Mouse (Mus musculus): ENCODE data around the gene Sspo. TPM values are rescaled to one million over a fixed set of nuclear protein-coding genes. Genes with fewer than 3 reads are reported as not detected.

Gene Sspo
- polyA plus RNA-seq (2016; fragmentation: Nextera tagmentation; extraction: Ambion mirVana): 0.42 and 0.57 TPM in 2 replicates

DNA sequence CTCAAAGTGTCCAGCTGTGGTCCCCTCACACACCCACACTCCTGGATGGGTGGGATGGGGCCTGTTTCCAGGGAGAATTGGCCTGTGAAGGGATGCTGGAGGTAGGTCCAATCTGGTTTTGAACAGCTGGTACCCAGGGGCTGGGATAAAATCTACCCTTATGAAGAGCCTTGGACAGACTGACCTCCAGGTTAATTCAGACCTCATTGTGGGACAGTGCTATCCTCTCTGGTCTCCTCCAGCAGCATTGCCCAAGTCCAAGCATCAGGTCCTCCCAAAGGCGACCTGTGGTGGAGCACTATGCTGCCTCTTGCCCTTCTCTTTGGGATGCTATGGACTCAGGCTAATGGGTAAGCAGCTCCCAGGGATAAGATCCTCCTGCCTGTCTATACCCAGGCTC, at the start of gene Sspo:
Gene Sspo, plus strand, starts transcription at position 301 of the 400 bp plus-strand sequence.
- Histone ChIP-seq H3K4me3 (no peak within 1 kb of the TSS), H3K9me3 (no peaks in the 10 kb centered on the region), H3K27me3 (no peaks in the 10 kb centered on the region), H3K4me1 (peaks cover 14% of the 10 kb centered on the region), H3K36me3 (no peaks in the 10 kb centered on the region), H3K4me2 (replicated peaks) (no peak within 1 kb of the TSS), H3K9ac (no peak within 1 kb of the TSS), H3K27ac (no peak within 1 kb of the TSS)
- no peak for ATAC-seq (ENCODE audit: insufficient number of reproducible peaks, insufficient read depth, low FRiP score, low TSS enrichment)
- WGBS: 58% methylated on average over 1 of the region's 1 CpGs

DNA sequence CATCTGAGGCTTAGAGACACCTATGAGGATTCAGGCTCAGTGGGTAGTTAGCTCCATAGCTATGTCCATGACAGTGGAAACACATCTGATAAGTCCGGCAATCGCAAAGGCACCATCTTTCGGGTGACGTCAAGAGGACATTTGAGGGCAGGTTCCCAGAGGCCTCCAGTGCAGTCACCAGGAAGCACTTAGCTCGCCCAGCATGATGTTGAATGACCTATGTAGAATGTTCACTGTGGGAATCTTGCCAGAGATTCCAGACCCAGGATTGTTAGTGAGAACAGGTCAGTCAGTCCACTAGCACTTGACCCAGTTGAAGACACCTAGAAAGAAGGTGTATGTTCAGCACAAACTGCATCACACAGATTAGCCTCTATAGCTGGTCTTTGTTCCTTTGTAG, 48.1 kb upstream of the Sspo start:
- Histone ChIP-seq H3K4me3 (no peak overlapping the region), H3K9ac (no peak overlapping the region), H3K4me1 (peaks cover 16% of the 10 kb centered on the region), H3K9me3 (no peaks in the 10 kb centered on the region), H3K27me3 (no peaks in the 10 kb centered on the region), H3K4me2 (replicated peaks) (no peak overlapping the region), H3K27ac (no peak overlapping the region), H3K36me3 (peaks cover 17% of the 10 kb centered on the region)
- WGBS: 91% methylated on average over 5 of the region's 5 CpGs
- no peak for ATAC-seq (ENCODE audit: insufficient number of reproducible peaks, insufficient read depth, low FRiP score, low TSS enrichment)

DNA sequence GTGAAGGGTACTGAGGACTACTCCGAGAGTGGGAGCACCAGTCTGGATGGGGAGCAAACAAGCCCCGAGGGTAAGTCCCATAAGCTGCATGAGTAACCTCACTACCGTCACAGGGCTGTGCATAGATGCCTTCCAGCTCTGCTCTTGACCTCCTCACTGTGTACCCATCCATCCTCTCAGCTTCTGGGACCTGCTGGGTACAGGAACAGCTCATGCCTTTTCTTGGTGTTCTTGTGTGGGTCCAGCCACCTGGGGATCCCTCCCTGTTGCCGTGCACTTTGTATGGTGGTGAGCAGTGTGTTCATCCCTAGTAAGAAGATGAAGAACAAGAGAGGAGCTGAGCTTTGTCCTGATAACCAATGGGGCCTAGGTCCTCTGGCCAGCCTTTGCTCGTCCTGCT, 44.0 kb upstream of the Sspo start:
- no peak for ATAC-seq (ENCODE audit: insufficient number of reproducible peaks, insufficient read depth, low FRiP score, low TSS enrichment)
- Histone ChIP-seq H3K4me2 (replicated peaks) (no peak overlapping the region), H3K9ac (no peak overlapping the region), H3K9me3 (no peaks in the 10 kb centered on the region), H3K27ac (no peak overlapping the region), H3K4me3 (no peak overlapping the region), H3K4me1 (no peaks in the 10 kb centered on the region), H3K27me3 (no peaks in the 10 kb centered on the region), H3K36me3 (peaks cover 58% of the 10 kb centered on the region)
- 90% methylated on average over 5 of the region's 5 CpGs for WGBS

DNA sequence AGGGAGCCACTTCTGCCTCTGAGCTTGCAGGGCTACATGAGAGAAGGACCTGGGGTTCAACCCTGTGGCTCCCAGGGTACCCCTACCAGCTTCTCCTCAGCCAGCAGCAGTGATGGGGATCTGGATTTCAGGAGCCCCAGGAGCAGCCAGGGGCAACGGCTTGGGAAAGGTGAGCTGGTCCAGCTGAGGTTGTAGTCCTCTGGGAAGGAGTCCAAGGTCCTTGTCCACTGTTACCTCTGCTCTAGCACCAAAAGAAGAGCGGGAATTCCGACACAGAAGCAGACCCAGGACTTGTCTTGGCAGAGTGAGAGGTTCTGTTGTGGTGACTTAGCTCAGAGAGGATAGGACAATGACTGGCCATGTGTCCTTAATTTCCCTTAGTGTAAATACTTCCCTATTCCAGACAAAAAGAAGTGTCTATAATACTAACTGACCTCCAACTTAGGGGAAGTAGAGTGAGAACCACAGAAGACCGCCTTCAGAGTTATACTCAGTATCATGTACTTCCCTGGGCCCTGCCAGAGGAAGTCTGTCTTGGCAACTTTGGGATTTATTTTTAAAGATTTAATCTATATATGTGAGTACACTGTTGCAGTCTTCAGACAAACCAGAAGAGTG, 38.2 kb upstream of the Sspo start:
- ATAC-seq (ENCODE audit: insufficient number of reproducible peaks, insufficient read depth, low FRiP score, low TSS enrichment): no peak
- Histone ChIP-seq H3K4me2 (replicated peaks) (no peak overlapping the region), H3K27ac (no peak overlapping the region), H3K36me3 (peaks cover 100% of the 10 kb centered on the region), H3K9me3 (no peaks in the 10 kb centered on the region), H3K4me1 (no peaks in the 10 kb centered on the region), H3K27me3 (no peaks in the 10 kb centered on the region), H3K9ac (no peak overlapping the region), H3K4me3 (no peak overlapping the region)
- WGBS: 95% methylated on average over 4 of the region's 4 CpGs

DNA sequence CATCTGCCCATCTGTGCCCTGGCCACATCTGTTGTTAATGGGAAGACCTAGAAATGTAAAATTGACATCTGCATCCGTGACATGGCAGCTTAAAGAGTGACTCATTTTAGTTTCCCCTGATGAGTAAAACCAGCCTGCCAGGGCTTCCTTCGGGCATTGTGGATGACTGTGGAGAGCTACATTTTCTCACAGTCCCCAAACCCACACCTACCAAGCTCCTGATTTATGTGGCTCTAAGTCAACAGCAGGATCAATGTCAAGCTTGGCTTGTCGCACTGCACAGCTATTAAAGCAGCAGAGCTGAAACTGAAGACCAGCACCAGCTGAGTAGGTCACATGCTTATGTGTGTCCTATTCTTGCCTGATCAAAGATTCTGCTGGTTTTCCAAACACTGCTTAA, 37.5 kb upstream of the Sspo start:
- Histone ChIP-seq H3K27me3 (no peaks in the 10 kb centered on the region), H3K4me3 (no peak overlapping the region), H3K9me3 (no peaks in the 10 kb centered on the region), H3K36me3 (peaks cover 100% of the 10 kb centered on the region), H3K27ac (no peak overlapping the region), H3K9ac (no peak overlapping the region), H3K4me1 (no peaks in the 10 kb centered on the region), H3K4me2 (replicated peaks) (no peak overlapping the region)
- no peak for ATAC-seq (ENCODE audit: insufficient number of reproducible peaks, insufficient read depth, low FRiP score, low TSS enrichment)
- 80% methylated on average over 3 of the region's 3 CpGs for WGBS

DNA sequence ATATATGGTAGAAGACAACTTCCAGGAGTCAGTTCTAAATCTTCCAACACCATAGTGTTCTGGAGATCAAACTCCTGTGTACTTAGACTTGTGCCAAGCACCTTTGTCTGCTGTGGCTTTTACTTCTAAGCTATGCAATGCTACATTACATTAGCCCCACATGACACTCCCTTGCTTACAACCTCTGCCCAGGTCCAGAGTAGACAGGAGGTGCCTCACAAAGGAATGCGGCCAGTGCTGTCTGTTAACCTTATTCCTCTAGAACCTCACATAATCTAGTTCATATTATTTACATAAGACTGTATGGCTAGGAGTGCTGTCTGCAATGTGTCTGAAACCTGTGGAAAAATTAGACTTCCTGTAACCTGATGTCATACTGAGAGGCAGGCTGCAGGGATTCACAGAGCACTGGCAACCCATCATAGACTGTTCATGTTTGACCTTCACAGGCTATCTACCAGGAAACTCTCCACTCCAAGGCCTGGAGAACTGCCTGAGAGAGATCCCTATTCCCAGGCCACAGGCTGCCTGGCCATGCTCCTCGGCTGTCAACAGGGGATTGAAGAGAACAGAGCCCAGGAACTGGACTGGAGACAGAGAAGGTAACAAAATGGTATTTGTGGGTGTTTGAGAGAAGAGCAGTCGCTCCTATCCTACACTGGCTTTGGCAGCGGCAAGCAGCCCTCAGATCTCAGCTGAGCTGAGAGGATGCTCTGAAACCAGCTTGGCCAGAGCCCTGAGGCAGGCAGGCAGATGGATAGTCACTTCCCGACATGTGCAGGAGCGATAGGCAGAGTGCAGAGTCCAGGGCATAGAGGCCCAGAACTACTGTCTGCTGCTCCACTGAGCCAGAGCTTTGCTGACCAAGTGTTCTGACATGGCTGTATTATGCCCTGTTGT, 36.6 kb upstream of the Sspo start:
- Histone ChIP-seq H3K4me2 (replicated peaks) (no peak overlapping the region), H3K9me3 (no peaks in the 10 kb centered on the region), H3K4me1 (no peaks in the 10 kb centered on the region), H3K27me3 (no peaks in the 10 kb centered on the region), H3K9ac (no peak overlapping the region), H3K36me3 (peaks cover 100% of the 10 kb centered on the region), H3K27ac (no peak overlapping the region), H3K4me3 (no peak overlapping the region)
- no peak for ATAC-seq (ENCODE audit: insufficient number of reproducible peaks, insufficient read depth, low FRiP score, low TSS enrichment)
- WGBS: 86% methylated on average over 6 of the region's 6 CpGs

DNA sequence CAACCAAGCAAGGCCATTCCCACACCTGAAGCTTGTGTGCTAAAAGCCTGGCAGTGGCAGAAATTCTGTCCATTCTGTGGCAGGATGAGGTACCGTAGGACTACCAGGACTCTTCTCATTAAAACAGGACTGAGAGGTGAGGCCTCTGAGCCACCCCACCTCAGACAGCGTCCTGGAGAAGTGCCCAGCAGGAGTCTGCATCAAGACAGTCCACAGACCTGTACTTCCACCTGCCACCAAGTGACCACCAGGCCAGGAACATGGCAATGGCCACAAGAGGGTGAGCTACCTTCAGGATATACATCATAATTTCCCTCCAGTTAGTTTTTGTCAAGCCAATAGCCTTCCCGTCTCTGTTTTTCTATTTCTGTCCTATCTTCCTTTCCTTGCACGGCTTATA, 35.9 kb upstream of the Sspo start:
- Histone ChIP-seq H3K9ac (no peak overlapping the region), H3K27ac (no peak overlapping the region), H3K4me2 (replicated peaks) (no peak overlapping the region), H3K27me3 (no peaks in the 10 kb centered on the region), H3K4me3 (no peak overlapping the region), H3K9me3 (no peaks in the 10 kb centered on the region), H3K4me1 (no peaks in the 10 kb centered on the region), H3K36me3 (peaks cover 100% of the 10 kb centered on the region)
- ATAC-seq (ENCODE audit: insufficient number of reproducible peaks, insufficient read depth, low FRiP score, low TSS enrichment): no peak
- WGBS: 85% methylated on average over 4 of the region's 4 CpGs

DNA sequence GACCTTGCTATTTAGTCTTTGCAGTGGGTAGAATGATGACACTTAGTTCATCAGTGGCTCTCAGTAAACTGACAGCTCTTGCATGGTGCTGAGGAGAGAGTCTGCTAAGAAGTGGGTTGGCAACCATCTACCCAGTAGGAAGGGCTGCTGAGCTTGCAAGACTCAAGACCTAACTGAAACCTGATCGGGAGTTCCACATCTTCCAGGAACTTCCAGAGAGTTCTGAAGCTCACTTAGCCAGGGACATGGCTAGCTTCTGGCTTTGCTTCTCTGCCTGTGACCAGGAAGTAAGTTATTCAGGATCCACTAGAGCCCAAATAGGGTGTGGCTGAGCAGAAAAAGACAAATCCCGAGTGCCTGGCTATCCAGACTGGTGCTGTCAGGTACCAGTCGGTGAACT, 35.4 kb upstream of the Sspo start:
- Histone ChIP-seq H3K27ac (no peak overlapping the region), H3K9me3 (no peaks in the 10 kb centered on the region), H3K27me3 (no peaks in the 10 kb centered on the region), H3K9ac (no peak overlapping the region), H3K4me1 (no peaks in the 10 kb centered on the region), H3K36me3 (peaks cover 98% of the 10 kb centered on the region), H3K4me2 (replicated peaks) (no peak overlapping the region), H3K4me3 (no peak overlapping the region)
- WGBS: 86% methylated on average over 3 of the region's 3 CpGs
- ATAC-seq (ENCODE audit: insufficient number of reproducible peaks, insufficient read depth, low FRiP score, low TSS enrichment): no peak

DNA sequence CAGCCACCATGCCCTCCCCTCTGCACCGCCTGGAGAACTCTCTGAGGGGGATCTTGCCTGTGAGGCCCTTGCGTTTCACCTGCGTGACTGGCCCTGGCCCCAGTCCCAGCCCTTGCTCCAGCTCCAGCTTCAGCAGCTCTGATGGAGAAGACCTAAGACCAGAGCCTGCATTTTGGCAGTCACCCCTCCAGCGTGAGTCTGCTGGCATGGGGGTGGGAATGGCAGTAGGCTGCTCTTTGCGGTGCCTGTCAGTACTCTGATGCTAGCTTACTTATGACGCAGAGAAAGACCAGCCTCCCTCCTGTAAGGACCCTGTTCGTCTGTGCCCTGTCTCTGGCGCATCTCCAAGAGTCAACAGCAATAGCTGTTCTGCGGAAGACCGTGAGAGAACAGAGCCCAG, 34.9 kb upstream of the Sspo start:
- H3K9me3 ChIP-seq: no peaks in the 10 kb centered on the region
- H3K27me3 ChIP-seq: no peaks in the 10 kb centered on the region
- H3K36me3 ChIP-seq: peaks cover 98% of the 10 kb centered on the region
- no peak overlapping the region for H3K9ac ChIP-seq
- H3K4me3 ChIP-seq: no peak overlapping the region
- no peak overlapping the region for H3K4me2 ChIP-seq (replicated peaks)
- 85% methylated on average over 10 of the region's 10 CpGs for WGBS
- no peaks in the 10 kb centered on the region for H3K4me1 ChIP-seq
- no peak overlapping the region for H3K27ac ChIP-seq
- ATAC-seq (ENCODE audit: insufficient number of reproducible peaks, insufficient read depth, low FRiP score, low TSS enrichment): no peak

DNA sequence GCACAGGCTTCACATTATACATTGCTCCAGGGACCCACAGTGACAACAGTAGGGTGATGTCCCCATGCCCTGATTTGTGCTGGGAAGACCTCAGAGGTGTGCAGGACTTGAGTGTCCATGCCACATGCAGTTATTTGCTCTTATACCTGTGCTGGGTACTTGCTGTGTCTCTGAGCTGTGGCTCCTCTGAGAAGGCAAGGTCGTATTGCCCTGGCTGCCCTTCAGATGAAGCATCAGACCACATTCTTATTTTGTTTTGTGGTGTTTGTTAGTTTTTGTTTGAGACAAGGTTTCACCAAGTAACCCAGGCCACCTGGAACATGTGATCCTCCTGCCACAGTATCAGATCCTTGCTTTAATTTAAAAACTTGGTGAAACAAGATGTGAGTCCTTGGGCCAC, 33.1 kb upstream of the Sspo start:
- ATAC-seq (ENCODE audit: insufficient number of reproducible peaks, insufficient read depth, low FRiP score, low TSS enrichment): no peak

DNA sequence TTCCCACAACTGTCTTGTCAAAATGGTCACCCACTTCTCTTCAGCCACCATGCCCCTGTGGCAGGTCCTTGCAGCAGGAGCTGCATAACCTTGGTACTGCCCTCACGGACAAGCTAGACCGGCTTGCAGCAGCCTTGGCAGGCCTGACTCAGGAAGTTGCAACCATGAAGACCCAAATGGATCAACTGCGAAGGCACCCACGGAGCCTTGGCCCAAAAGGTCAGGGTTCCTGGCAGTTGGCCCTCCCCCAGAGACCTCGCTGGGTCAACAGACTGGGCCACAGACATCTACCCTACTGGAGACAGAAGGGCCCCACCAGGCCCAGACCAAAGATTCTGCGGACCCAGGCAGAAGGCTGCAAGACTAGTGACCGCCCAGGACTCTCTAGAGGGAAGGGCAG, 32.4 kb upstream of the Sspo start:
- Histone ChIP-seq H3K4me1 (peaks cover 3% of the 10 kb centered on the region; the same call in 1 of the 2 replicates), H3K36me3 (peaks cover 80% of the 10 kb centered on the region), H3K27ac (no peak overlapping the region), H3K4me3 (no peak overlapping the region), H3K27me3 (no peaks in the 10 kb centered on the region), H3K4me2 (replicated peaks) (no peak overlapping the region), H3K9me3 (no peaks in the 10 kb centered on the region), H3K9ac (no peak overlapping the region)
- no peak for ATAC-seq (ENCODE audit: insufficient number of reproducible peaks, insufficient read depth, low FRiP score, low TSS enrichment)
- 93% methylated on average over 7 of the region's 7 CpGs for WGBS

More for the DNA sequence above, 33.1 kb upstream of the Sspo start:
- no peak overlapping the region for H3K4me2 ChIP-seq (replicated peaks)
- H3K4me3 ChIP-seq: no peak overlapping the region
- no peaks in the 10 kb centered on the region for H3K27me3 ChIP-seq
- H3K4me1 ChIP-seq: no peaks in the 10 kb centered on the region
- 89% methylated on average over 1 of the region's 1 CpGs for WGBS
- H3K27ac ChIP-seq: no peak overlapping the region
- no peak overlapping the region for H3K9ac ChIP-seq
- H3K9me3 ChIP-seq: no peaks in the 10 kb centered on the region
- H3K36me3 ChIP-seq: peaks cover 87% of the 10 kb centered on the region

DNA sequence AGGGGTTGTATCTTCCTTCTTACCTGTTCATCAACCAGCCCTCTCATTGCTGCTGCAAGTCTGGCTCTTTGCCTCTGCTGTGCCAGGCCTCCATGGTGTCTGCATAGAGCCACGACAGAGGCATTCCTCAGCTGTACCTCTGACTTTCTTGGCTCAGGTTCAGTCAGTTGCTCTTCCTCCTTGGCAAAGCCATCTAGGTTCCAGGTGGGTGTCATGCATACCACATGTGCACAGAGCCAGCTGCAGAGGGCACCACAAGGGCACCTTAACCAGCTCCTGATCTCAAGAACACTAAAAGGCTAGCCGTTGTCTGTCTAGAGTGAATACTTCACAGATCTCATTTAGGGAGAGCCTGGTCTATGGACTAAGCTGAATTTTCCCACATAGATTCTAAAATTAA, 31.5 kb upstream of the Sspo start:
- Histone ChIP-seq H3K9me3 (no peaks in the 10 kb centered on the region), H3K4me3 (no peak overlapping the region), H3K27me3 (no peaks in the 10 kb centered on the region), H3K4me1 (peaks cover 6% of the 10 kb centered on the region; the same call in 1 of the 2 replicates), H3K4me2 (replicated peaks) (no peak overlapping the region), H3K27ac (no peak overlapping the region), H3K36me3 (peaks cover 71% of the 10 kb centered on the region), H3K9ac (no peak overlapping the region)
- ATAC-seq (ENCODE audit: insufficient number of reproducible peaks, insufficient read depth, low FRiP score, low TSS enrichment): no peak
- 84% methylated on average over 2 of the region's 2 CpGs for WGBS
